Mouse (Mus musculus): ENCODE measurements around the gene Kcnc2. TPM values are rescaled to one million over a fixed set of nuclear protein-coding genes. Genes with fewer than 3 reads are reported as not detected.

Kcnc2 gene
- polyA plus RNA-seq, 2 experiments = 0.54 to 0.57 TPM

DNA sequence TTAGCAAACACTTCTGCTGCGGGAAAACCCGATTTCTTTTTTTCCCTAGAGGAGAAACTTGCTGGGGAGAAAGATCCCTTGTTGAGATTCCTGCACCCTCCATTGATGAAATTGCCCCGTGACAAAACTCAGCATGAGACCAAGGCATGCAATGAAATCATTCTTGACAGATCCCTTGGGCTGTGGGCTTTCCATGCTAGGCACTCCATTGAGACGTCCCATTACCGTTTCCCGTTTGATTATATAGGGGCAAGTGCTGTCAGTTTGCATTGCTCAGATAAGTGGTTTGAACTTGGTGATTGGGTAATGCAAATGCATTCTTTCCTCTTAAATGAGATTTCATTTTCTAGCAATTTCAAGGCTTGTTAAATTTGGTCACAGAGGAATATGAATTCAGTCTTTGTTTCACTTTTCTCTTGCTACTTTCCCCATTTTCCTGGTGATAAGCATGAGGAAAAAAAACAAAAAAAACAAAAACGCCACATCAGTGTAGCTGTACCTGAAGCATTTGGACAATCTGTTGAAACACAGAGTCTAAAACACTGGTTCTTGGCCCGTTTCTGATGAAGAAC, 123.6 kb downstream of the Kcnc2 start:
- WGBS = 70% methylated on average over 8 of the region's 8 CpGs
- ATAC-seq (ENCODE audit: low FRiP score, low read depth) = no peak

DNA sequence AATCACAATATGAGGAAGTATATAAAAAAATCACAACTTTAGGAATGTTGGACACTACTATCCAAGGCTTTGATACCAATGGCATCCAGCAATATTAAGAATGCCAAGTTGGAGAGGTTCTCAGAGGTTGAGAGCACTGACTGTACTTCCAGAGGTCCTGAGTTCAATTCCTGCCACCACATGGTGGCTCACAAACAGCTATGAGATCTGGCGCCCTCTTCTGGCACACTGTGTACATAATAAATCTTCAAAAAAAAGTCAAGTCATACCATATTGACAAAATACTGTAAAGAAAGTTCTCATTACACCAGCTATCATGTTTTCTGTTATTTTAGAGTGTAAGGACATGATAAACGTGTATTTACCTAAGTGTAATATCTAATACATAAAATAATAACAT, 126.3 kb downstream of the Kcnc2 start:
- TF ChIP-seq POLR2A (IDR thresholded peaks at IDR 0.05; ENCODE audit: borderline replicate concordance, extremely low read depth, insufficient read depth, insufficient read length) = no peak
- Histone ChIP-seq H3K36me3 (ENCODE audit: control insufficient read depth, insufficient read depth, low read length) (no peaks in the 10 kb centered on the region), H3K9ac (ENCODE audit: low read depth, low read length, severe bottlenecking) (no peak overlapping the region), H3K4me2 (replicated peaks; ENCODE audit: low read depth, low read length, severe bottlenecking) (no peak overlapping the region), H3K4me3 (replicated peaks; ENCODE audit: low read length) (no peak overlapping the region), H3K9me3 (ENCODE audit: control insufficient read depth, low read length) (no peaks in the 10 kb centered on the region), H3K27me3 (ENCODE audit: control insufficient read depth, insufficient read depth, low read length) (no peaks in the 10 kb centered on the region), H3K27ac (replicated peaks; ENCODE audit: low read depth, low read length) (no peak overlapping the region), H3K4me1 (ENCODE audit: control insufficient read depth, insufficient read depth, low read length) (no peaks in the 10 kb centered on the region)
- WGBS = 52% methylated on average over 2 of the region's 2 CpGs
- DNase-seq (ENCODE audit: low spot score) = no peak
- ATAC-seq (ENCODE audit: low FRiP score, low read depth) = no peak

More for the DNA sequence above, 123.6 kb downstream of the Kcnc2 start:
- no peaks in the 10 kb centered on the region for H3K4me1 ChIP-seq (ENCODE audit: control insufficient read depth, insufficient read depth, low read length)
- DNase-seq (ENCODE audit: low spot score) = no peak
- no peaks in the 10 kb centered on the region for H3K27me3 ChIP-seq (ENCODE audit: control insufficient read depth, insufficient read depth, low read length)
- H3K4me2 ChIP-seq (replicated peaks; ENCODE audit: low read depth, low read length, severe bottlenecking) = no peak overlapping the region
- H3K4me3 ChIP-seq (replicated peaks; ENCODE audit: low read length) = no peak overlapping the region
- no peaks in the 10 kb centered on the region for H3K36me3 ChIP-seq (ENCODE audit: control insufficient read depth, insufficient read depth, low read length)
- no peaks in the 10 kb centered on the region for H3K9me3 ChIP-seq (ENCODE audit: control insufficient read depth, low read length)
- TF ChIP-seq POLR2A (IDR thresholded peaks at IDR 0.05; ENCODE audit: borderline replicate concordance, extremely low read depth, insufficient read depth, insufficient read length) = no peak
- no peak overlapping the region for H3K9ac ChIP-seq (ENCODE audit: low read depth, low read length, severe bottlenecking)
- no peak overlapping the region for H3K27ac ChIP-seq (replicated peaks; ENCODE audit: low read depth, low read length)

DNA sequence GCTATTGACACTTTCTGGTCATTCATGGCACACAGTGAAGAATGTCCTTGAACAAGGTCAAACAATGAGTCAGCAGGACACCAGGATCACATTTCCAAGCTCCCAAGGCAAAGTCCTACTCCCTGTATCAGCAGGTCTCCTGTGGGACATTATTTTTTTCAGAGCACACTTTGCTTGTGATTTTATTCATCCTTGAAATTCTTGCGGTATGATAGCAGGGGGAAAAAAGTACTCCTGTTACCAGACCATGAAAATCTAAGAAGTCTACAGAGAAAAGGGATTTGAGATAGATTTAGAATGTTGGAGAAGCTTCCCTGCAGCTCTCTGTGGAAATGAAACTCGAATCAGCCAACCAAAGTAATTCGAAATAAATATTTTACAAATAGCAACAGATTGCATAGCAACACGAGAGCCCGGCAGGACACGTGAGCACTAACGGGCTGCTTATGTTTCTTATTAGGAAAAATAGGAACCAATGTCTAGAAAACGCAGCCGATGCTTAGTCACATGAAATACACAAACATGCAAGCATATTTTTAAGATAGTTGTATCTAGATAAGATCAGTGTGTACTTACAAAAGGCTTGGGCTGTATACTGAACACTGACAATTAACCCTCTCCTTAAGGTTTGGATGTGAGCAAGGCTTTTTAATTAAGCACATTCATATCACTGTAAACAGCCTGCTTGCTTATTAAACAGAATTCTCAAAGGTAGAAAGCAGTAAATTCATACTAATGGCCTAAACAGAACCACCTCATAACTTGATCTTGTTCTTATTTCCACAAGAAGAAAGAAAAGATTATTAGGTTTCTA, 129.9 kb downstream of the Kcnc2 start:
- no peaks in the 10 kb centered on the region for H3K9me3 ChIP-seq (ENCODE audit: control insufficient read depth, low read length)
- 37% methylated on average over 9 of the region's 9 CpGs for WGBS
- DNase-seq (ENCODE audit: low spot score) (peak; percentile 42), ATAC-seq (ENCODE audit: low FRiP score, low read depth) (peak; percentile 30; the same call in 1 of the 2 replicates)
- no peak overlapping the region for H3K4me3 ChIP-seq (replicated peaks; ENCODE audit: low read length)
- no peaks in the 10 kb centered on the region for H3K36me3 ChIP-seq (ENCODE audit: control insufficient read depth, insufficient read depth, low read length)
- no peak overlapping the region for H3K9ac ChIP-seq (ENCODE audit: low read depth, low read length, severe bottlenecking)
- no peaks in the 10 kb centered on the region for H3K4me1 ChIP-seq (ENCODE audit: control insufficient read depth, insufficient read depth, low read length)
- H3K27ac ChIP-seq (replicated peaks; ENCODE audit: low read depth, low read length) = no peak overlapping the region
- no peaks in the 10 kb centered on the region for H3K27me3 ChIP-seq (ENCODE audit: control insufficient read depth, insufficient read depth, low read length)
- TF ChIP-seq POLR2A (IDR thresholded peaks at IDR 0.05; ENCODE audit: borderline replicate concordance, extremely low read depth, insufficient read depth, insufficient read length) = no peak
- no peak overlapping the region for H3K4me2 ChIP-seq (replicated peaks; ENCODE audit: low read depth, low read length, severe bottlenecking)

DNA sequence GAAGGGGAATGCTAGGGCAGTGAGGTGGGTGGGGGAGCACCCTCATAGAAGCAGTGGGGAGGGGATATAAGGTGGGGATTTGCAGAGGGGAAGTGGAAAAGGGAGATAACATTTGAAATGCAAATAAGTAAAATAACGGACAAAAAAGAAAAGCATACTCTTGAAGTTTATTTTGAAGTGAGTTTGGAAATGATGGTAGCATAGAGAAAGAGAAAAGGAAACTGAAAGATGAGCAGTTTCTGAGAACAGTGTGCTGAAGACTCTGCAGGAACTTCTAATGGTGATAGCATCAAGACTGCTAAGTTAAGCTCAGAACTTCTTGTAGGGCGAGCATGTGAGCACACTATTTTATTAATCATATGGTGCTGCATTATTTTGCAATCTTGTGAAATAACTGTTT, 138.6 kb downstream of the Kcnc2 start:
- Histone ChIP-seq H3K9me3 (ENCODE audit: control insufficient read depth, low read length) (no peaks in the 10 kb centered on the region), H3K4me1 (ENCODE audit: control insufficient read depth, insufficient read depth, low read length) (no peaks in the 10 kb centered on the region), H3K9ac (ENCODE audit: low read depth, low read length, severe bottlenecking) (no peak overlapping the region), H3K36me3 (ENCODE audit: control insufficient read depth, insufficient read depth, low read length) (no peaks in the 10 kb centered on the region), H3K4me2 (replicated peaks; ENCODE audit: low read depth, low read length, severe bottlenecking) (no peak overlapping the region), H3K27ac (replicated peaks; ENCODE audit: low read depth, low read length) (no peak overlapping the region), H3K27me3 (ENCODE audit: control insufficient read depth, insufficient read depth, low read length) (no peaks in the 10 kb centered on the region), H3K4me3 (replicated peaks; ENCODE audit: low read length) (no peak overlapping the region)
- 69% methylated on average over 2 of the region's 2 CpGs for WGBS
- DNase-seq (ENCODE audit: low spot score) = no peak
- ATAC-seq (ENCODE audit: low FRiP score, low read depth) = no peak
- no peak for TF ChIP-seq POLR2A (IDR thresholded peaks at IDR 0.05; ENCODE audit: borderline replicate concordance, extremely low read depth, insufficient read depth, insufficient read length)

DNA sequence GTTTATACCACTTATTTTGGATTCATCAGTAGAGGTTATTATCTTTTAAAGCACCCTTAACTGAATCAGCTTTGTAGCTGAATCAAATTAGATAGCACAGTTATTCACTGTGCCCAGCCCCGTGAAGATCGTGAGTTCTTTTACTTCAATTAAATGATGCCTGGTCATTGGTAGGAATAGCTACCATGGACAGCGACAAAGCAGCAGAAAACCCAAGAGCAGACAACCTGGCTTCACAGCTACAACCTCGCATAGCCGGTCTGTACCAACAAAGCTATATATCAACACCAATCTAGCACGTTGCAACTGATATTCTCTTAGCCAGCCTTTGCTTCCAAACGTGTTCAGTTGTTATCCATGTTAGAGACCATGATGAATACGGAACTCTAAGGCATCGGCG, 152.4 kb downstream of the Kcnc2 start:
- Histone ChIP-seq H3K4me3 (replicated peaks; ENCODE audit: low read length) (no peak overlapping the region), H3K4me1 (ENCODE audit: control insufficient read depth, insufficient read depth, low read length) (no peaks in the 10 kb centered on the region)
- 57% methylated on average over 10 of the region's 10 CpGs for WGBS

More for the DNA sequence above, 152.4 kb downstream of the Kcnc2 start:
- DNase-seq (ENCODE audit: low spot score) = peak; percentile 81
- no peak overlapping the region for H3K9ac ChIP-seq (ENCODE audit: low read depth, low read length, severe bottlenecking)
- no peak overlapping the region for H3K4me2 ChIP-seq (replicated peaks; ENCODE audit: low read depth, low read length, severe bottlenecking)
- H3K27ac ChIP-seq (replicated peaks; ENCODE audit: low read depth, low read length) = no peak overlapping the region
- no peak for TF ChIP-seq POLR2A (IDR thresholded peaks at IDR 0.05; ENCODE audit: borderline replicate concordance, extremely low read depth, insufficient read depth, insufficient read length)
- no peaks in the 10 kb centered on the region for H3K36me3 ChIP-seq (ENCODE audit: control insufficient read depth, insufficient read depth, low read length)
- no peak for ATAC-seq (ENCODE audit: low FRiP score, low read depth)
- no peaks in the 10 kb centered on the region for H3K9me3 ChIP-seq (ENCODE audit: control insufficient read depth, low read length)
- no peaks in the 10 kb centered on the region for H3K27me3 ChIP-seq (ENCODE audit: control insufficient read depth, insufficient read depth, low read length)

All from limb, embryonic 14.5 days (tissue).